Mouse (Mus musculus) CH12.LX (cell line): ENCODE data around the gene Foxn2. TPM values are rescaled to one million over a fixed set of nuclear protein-coding genes. Genes with fewer than 3 reads are reported as not detected.

ENCODE experiments used
- DNase-seq: peaks from one replicate; pipeline ENCODE4 v3.0.0-alpha.2; 2013; ENCODE audit errors: extremely low read depth
- H3K27ac ChIP-seq: 2 replicates; pipeline ENCODE4 v1.5.1; 2012; ENCODE audit warnings: low read depth, mild to moderate bottlenecking, control low read depth, moderate library complexity; ENCODE audit not compliant: insufficient read depth
- H3K27me3 ChIP-seq: replicated peaks from 2 replicates; pipeline ENCODE3; 2012; ENCODE audit warnings: inconsistent platforms
- H3K36me3 ChIP-seq, 2 experiments: replicated peaks in 1 of 2; 2 replicates each; pipeline versions ENCODE3 to v1.6.1; 2012; ENCODE audit warnings: inconsistent platforms in 1 of 2, low read length in 1 of 2, mild to moderate bottlenecking in 1 of 2, mixed read lengths in 1 of 2, moderate library complexity in 1 of 2; ENCODE audit not compliant: control insufficient read depth in 1 of 2, insufficient read depth in 1 of 2
- H3K4me1 ChIP-seq, 2 experiments: 2 replicates each; pipeline ENCODE4 v1.6.1; 2012; ENCODE audit warnings: inconsistent platforms in 1 of 2, moderate library complexity in 1 of 2; ENCODE audit not compliant: insufficient read depth in 2 of 2, control insufficient read depth in 1 of 2
- H3K4me2 ChIP-seq: 2 replicates; pipeline ENCODE4 v1.6.1; 2012; ENCODE audit warnings: low read depth, mild to moderate bottlenecking, control low read depth; ENCODE audit not compliant: poor library complexity, insufficient read depth, severe bottlenecking
- H3K4me3 ChIP-seq, 3 experiments: fragments of 150-350 bp in 1 of 3; sonication (generic) in 1 of 3; replicated peaks in 1 of 3; 2 replicates each; pipeline versions ENCODE3 to v1.5.1; 2011 to 2012; ENCODE audit warnings: low read depth in 2 of 3, low read length in 2 of 3, mild to moderate bottlenecking in 2 of 3, moderate library complexity in 2 of 3, control low read depth in 1 of 3, improper control_type of control experiment in 1 of 3, inconsistent platforms in 1 of 3, mixed read lengths in 1 of 3; ENCODE audit not compliant: poor library complexity in 1 of 3
- H3K79me2 ChIP-seq: replicated peaks from 2 replicates; pipeline ENCODE4 v1.6.1; 2012; ENCODE audit warnings: mild to moderate bottlenecking, moderate library complexity; ENCODE audit not compliant: control insufficient read depth, poor library complexity, insufficient read depth, severe bottlenecking; ENCODE audit errors: extremely low read depth
- H3K9ac ChIP-seq: 2 replicates; pipeline ENCODE4 v1.6.1; 2012; ENCODE audit warnings: low read depth, mild to moderate bottlenecking, control low read depth, moderate library complexity; ENCODE audit not compliant: insufficient read depth
- H3K9me3 ChIP-seq: replicated peaks from 2 replicates; pipeline ENCODE3; 2012; ENCODE audit warnings: low read length, inconsistent platforms, mixed read lengths
- BHLHE40 ChIP-seq: IDR thresholded peaks from 2 replicates; pipeline ENCODE4 v1.6.1; 2011; ENCODE audit warnings: mild to moderate bottlenecking, low read depth, low read length, improper control_type of control experiment
- CHD1 ChIP-seq: IDR thresholded peaks from 2 replicates; pipeline ENCODE4 v1.6.1; 2012; ENCODE audit warnings: low read depth, low read length, improper control_type of control experiment, inconsistent platforms
- CHD2 ChIP-seq: IDR thresholded peaks from 2 replicates; pipeline ENCODE4 v1.6.1; 2011; ENCODE audit warnings: low read length, improper control_type of control experiment
- CTCF ChIP-seq, 2 experiments: IDR thresholded peaks in 1 of 2; conservative IDR thresholded peaks in 1 of 2; 2 replicates each; pipeline ENCODE4 v1.5.1; 2011 to 2012; ENCODE audit warnings: low read depth in 2 of 2, low read length in 2 of 2, improper control_type of control experiment in 1 of 2, inconsistent platforms in 1 of 2, mild to moderate bottlenecking in 1 of 2, moderate library complexity in 1 of 2
- E2F4 ChIP-seq: IDR thresholded peaks from 2 replicates; pipeline ENCODE4 v1.6.1; 2011; ENCODE audit warnings: low read depth, low read length, improper control_type of control experiment; ENCODE audit not compliant: insufficient replicate concordance
- ELF1 ChIP-seq: IDR thresholded peaks from 2 replicates; pipeline ENCODE4 v1.6.1; 2014; ENCODE audit warnings: low read depth, mild to moderate bottlenecking, inconsistent platforms, low read length, improper control_type of control experiment
- EP300 ChIP-seq: IDR thresholded peaks from 2 replicates; pipeline ENCODE4 v1.6.1; 2011; ENCODE audit warnings: low read length, improper control_type of control experiment
- ETS1 ChIP-seq: conservative IDR thresholded peaks from 2 replicates; pipeline ENCODE4 v1.6.1; 2012; ENCODE audit warnings: low read depth, mild to moderate bottlenecking, inconsistent platforms, low read length, improper control_type of control experiment, moderate library complexity
- GABPA ChIP-seq: IDR thresholded peaks from 2 replicates; pipeline ENCODE4 v1.6.1; 2012; ENCODE audit warnings: low read depth, low read length, improper control_type of control experiment, inconsistent platforms; ENCODE audit not compliant: insufficient replicate concordance
- HCFC1 ChIP-seq: IDR thresholded peaks from 2 replicates; pipeline ENCODE4 v1.6.1; 2012; ENCODE audit warnings: low read depth, mild to moderate bottlenecking, inconsistent platforms, low read length, improper control_type of control experiment
- IRF4 ChIP-seq: IDR thresholded peaks from 2 replicates; pipeline ENCODE4 v1.6.1; 2014; ENCODE audit warnings: low read depth, mild to moderate bottlenecking, inconsistent platforms, low read length, improper control_type of control experiment
- JUN ChIP-seq: IDR thresholded peaks from 2 replicates; pipeline ENCODE4 v1.6.1; 2011; ENCODE audit warnings: low read depth, mild to moderate bottlenecking, low read length, improper control_type of control experiment, moderate library complexity; ENCODE audit not compliant: insufficient read depth
- JUND ChIP-seq: conservative IDR thresholded peaks from 2 replicates; pipeline ENCODE4 v1.6.1; 2011; ENCODE audit warnings: low read depth, low read length, improper control_type of control experiment
- KAT2A ChIP-seq: IDR thresholded peaks from 2 replicates; pipeline ENCODE4 v1.6.1; 2012; ENCODE audit warnings: low read length, improper control_type of control experiment, inconsistent platforms; ENCODE audit not compliant: insufficient replicate concordance
- MAFK ChIP-seq: IDR thresholded peaks from 2 replicates; pipeline ENCODE4 v1.6.1; 2011; ENCODE audit warnings: low read length, improper control_type of control experiment; ENCODE audit not compliant: insufficient replicate concordance
- MAX ChIP-seq: IDR thresholded peaks from 2 replicates; pipeline ENCODE4 v1.6.1; 2011; ENCODE audit warnings: low read length, improper control_type of control experiment
- MAZ ChIP-seq: IDR thresholded peaks from 2 replicates; pipeline ENCODE4 v1.6.1; 2012; ENCODE audit warnings: low read depth, mild to moderate bottlenecking, inconsistent platforms, low read length, improper control_type of control experiment, moderate library complexity
- MEF2A ChIP-seq: IDR thresholded peaks from 2 replicates; pipeline ENCODE4 v1.6.1; 2014; ENCODE audit warnings: low read depth, mild to moderate bottlenecking, inconsistent platforms, low read length, improper control_type of control experiment, borderline replicate concordance
- MXI1 ChIP-seq: IDR thresholded peaks from 2 replicates; pipeline ENCODE4 v1.6.1; 2011; ENCODE audit warnings: mild to moderate bottlenecking, low read depth, low read length, improper control_type of control experiment
- MYC ChIP-seq: IDR thresholded peaks from 2 replicates; pipeline ENCODE4 v1.6.1; 2011; ENCODE audit warnings: low read depth, mild to moderate bottlenecking, improper control_type of control experiment, low read length
- NELFE ChIP-seq: IDR thresholded peaks from 2 replicates; pipeline ENCODE4 v1.6.1; 2011; ENCODE audit warnings: low read depth, low read length, improper control_type of control experiment
- NRF1 ChIP-seq: IDR thresholded peaks from 2 replicates; pipeline ENCODE4 v1.6.1; 2014; ENCODE audit warnings: low read depth, mild to moderate bottlenecking, inconsistent platforms, low read length, improper control_type of control experiment, moderate library complexity
- PAX5 ChIP-seq: IDR thresholded peaks from 2 replicates; pipeline ENCODE4 v1.6.1; 2012; ENCODE audit warnings: low read length, inconsistent platforms, mixed read lengths
- POLR2A ChIP-seq: IDR thresholded peaks from 2 replicates; pipeline ENCODE4 v1.6.1; 2011; ENCODE audit warnings: low read depth, mild to moderate bottlenecking, improper control_type of control experiment, low read length
- POLR2AphosphoS2 ChIP-seq: IDR thresholded peaks from 2 replicates; pipeline ENCODE4 v1.6.1; 2011; ENCODE audit warnings: low read depth, low read length, improper control_type of control experiment
- RAD21 ChIP-seq: IDR thresholded peaks from 2 replicates; pipeline ENCODE4 v1.6.1; 2011; ENCODE audit warnings: low read depth, mild to moderate bottlenecking, low read length, improper control_type of control experiment, moderate library complexity
- RCOR1 ChIP-seq: conservative IDR thresholded peaks from 2 replicates; pipeline ENCODE4 v1.6.1; 2012; ENCODE audit warnings: low read depth, mild to moderate bottlenecking, inconsistent platforms, low read length, improper control_type of control experiment
- SIN3A ChIP-seq: IDR thresholded peaks from 2 replicates; pipeline ENCODE4 v1.6.1; 2012; ENCODE audit warnings: low read length, improper control_type of control experiment, inconsistent platforms
- SMC3 ChIP-seq: IDR thresholded peaks from 2 replicates; pipeline ENCODE4 v1.6.1; 2011; ENCODE audit warnings: low read depth, low read length, improper control_type of control experiment
- TBP ChIP-seq: conservative IDR thresholded peaks from 2 replicates; pipeline ENCODE4 v1.6.1; 2011; ENCODE audit warnings: low read depth, low read length, improper control_type of control experiment
- TCF12 ChIP-seq: IDR thresholded peaks from 2 replicates; pipeline ENCODE4 v1.6.1; 2014; ENCODE audit warnings: low read depth, mild to moderate bottlenecking, inconsistent platforms, low read length, improper control_type of control experiment
- UBTF ChIP-seq: IDR thresholded peaks from 2 replicates; pipeline ENCODE4 v1.6.1; 2012; ENCODE audit warnings: low read depth, mild to moderate bottlenecking, inconsistent platforms, low read length, improper control_type of control experiment, moderate library complexity
- USF1 ChIP-seq: IDR thresholded peaks from 2 replicates; pipeline ENCODE4 v1.6.1; 2014; ENCODE audit warnings: low read depth, mild to moderate bottlenecking, inconsistent platforms, low read length, improper control_type of control experiment
- USF2 ChIP-seq: conservative IDR thresholded peaks from 2 replicates; pipeline ENCODE4 v1.6.1; 2011; ENCODE audit warnings: low read depth, low read length, improper control_type of control experiment
- ZC3H11A ChIP-seq: IDR thresholded peaks from 2 replicates; pipeline ENCODE4 v1.6.1; 2012; ENCODE audit warnings: low read depth, mild to moderate bottlenecking, inconsistent platforms, low read length, improper control_type of control experiment
- ZKSCAN1 ChIP-seq: IDR thresholded peaks from 2 replicates; pipeline ENCODE4 v1.6.1; 2012; ENCODE audit warnings: low read depth, inconsistent platforms, low read length, improper control_type of control experiment, borderline replicate concordance
- ZMIZ1 ChIP-seq: IDR thresholded peaks from 2 replicates; pipeline ENCODE4 v1.6.1; 2012; ENCODE audit warnings: low read depth, mild to moderate bottlenecking, inconsistent platforms, low read length, improper control_type of control experiment
- ZNF384 ChIP-seq: IDR thresholded peaks from 2 replicates; pipeline ENCODE4 v1.6.1; 2012; ENCODE audit warnings: low read depth, low read length, improper control_type of control experiment, inconsistent platforms
- dilution Hi-C: fragments of 300-500 bp; cut with MboI; formaldehyde crosslinking; loops from 2 replicates; pipeline ENCODE4 v1.14.3; 2020; ENCODE audit warnings: low sequenced_read_pairs; ENCODE audit not compliant: extremely low pct_unique_long_range_greater_than_20kb, extremely low pct_ligation_motif_present
- in situ Hi-C: fragments of 300-500 bp; cut with MboI; formaldehyde crosslinking; loops from 3 replicates; pipeline ENCODE4 v1.14.3; 2019; ENCODE audit warnings: low sequenced_read_pairs, low pct_ligation_motif_present, low pct_unique_long_range_greater_than_20kb, mixed read lengths
- polyA plus RNA-seq: library from polyadenylated mRNA; unstranded; fragments of >175 nt; gene quantifications from 2 replicates; pipeline ENCODE4 v1.2.1, GENCODE M21; 2012; ENCODE audit warnings: low read depth; ENCODE audit not compliant: insufficient read length
- total RNA-seq, 2 experiments: library from RNA; depleted of rRNA; stranded (reverse); fragments of 300-350 nt in 1 of 2; fragments of >200 nt in 1 of 2; gene quantifications; 2 replicates each; pipeline ENCODE4 v1.2.3; 2012 to 2014

Foxn2 gene
- total and polyA plus RNA-seq, 3 experiments, result 13.2 to 24.6 (median 16.0) TPM

DNA sequence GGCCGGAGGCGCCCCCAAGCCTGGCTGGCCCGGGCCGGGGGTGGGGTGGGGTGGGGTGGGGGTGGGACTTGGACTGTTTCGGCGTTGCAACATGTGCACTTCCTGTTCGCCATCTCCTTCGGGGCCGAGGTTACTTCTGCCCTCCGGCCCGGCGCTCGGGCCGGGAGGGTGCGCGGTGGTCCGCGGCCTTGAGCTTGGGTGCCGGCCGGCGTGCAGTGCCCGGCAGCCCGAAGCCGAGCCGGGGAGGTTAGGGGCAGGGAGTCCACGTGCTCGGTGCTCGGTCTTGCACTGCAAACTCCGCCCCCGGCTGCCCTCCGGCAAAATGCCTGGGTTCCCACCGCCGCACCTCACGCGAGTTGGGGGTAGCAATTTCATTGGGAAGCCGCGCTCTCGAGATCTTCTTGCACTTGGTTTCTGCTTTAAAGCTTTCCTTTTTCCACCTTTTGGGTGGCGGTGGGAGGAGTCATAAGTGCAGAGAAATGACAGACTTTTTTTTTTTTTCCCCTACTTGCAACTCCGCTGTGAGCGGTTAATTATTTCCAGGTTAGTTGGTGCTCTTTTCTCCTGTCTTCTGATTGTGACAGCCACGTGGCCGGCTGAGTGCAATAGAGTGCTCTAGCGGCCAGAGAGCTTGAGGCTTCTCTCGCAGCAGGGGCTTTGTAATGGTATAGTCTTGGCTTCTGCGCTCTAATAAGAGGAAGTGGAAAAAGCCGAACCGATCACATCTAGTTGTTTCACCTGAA lies 1.1 kb downstream of the Foxn2 start:
- dilution Hi-C loops, result no loop called here
- in situ Hi-C loops, result no loop called here
- Histone ChIP-seq H3K27ac (peak overlapping the region; percentile 93), H3K4me2 (peak overlapping the region; percentile 69), H3K4me1 (peaks cover 0 to 22% of the 10 kb centered on the region in 2 experiments; a peak in 2 of 4 replicates), H3K9ac (peak overlapping the region; percentile 96), H3K79me2 (peaks cover 39% of the 10 kb centered on the region), H3K27me3 (peaks cover 2% of the 10 kb centered on the region), H3K4me3 (peak overlapping the region; percentile 66 to 89 (median 89)), H3K9me3 (peaks cover 2% of the 10 kb centered on the region), H3K36me3 (no peaks in the 10 kb centered on the region)
- DNase-seq, result peak; percentile 92
- peak; percentile 54 for TF ChIP-seq NELFE
- 0 out of 2 replicates have a peak, but pooled peaks have one; percentile 48 for TF ChIP-seq KAT2A
- TF ChIP-seq CTCF (conservative IDR thresholded peaks at IDR 0.05 in 1 of 2, IDR thresholded peaks at IDR 0.05 in 1 of 2; ENCODE audit: low read depth in 2 of 2, low read length in 2 of 2), result peak in 1 of 2 experiments; percentile 27; a peak in 1 of 4 replicates
- TF ChIP-seq MEF2A, result no peak
- no peak; the same call in none of the 2 replicates for TF ChIP-seq HCFC1
- TF ChIP-seq MAZ, result 0 out of 2 replicates have a peak, but pooled peaks have one; percentile 56
- TF ChIP-seq TCF12, result 0 out of 2 replicates have a peak, but pooled peaks have one; percentile 35
- TF ChIP-seq USF1, result peak; percentile 57
- no peak; the same call in 1 of the 2 replicates for TF ChIP-seq SMC3
- no peak for TF ChIP-seq GABPA
- TF ChIP-seq EP300, result peak; percentile 69
- peak; percentile 63; the same call in 1 of the 2 replicates for TF ChIP-seq RCOR1
- TF ChIP-seq POLR2AphosphoS2, result peak; percentile 52; the same call in 1 of the 2 replicates
- peak; percentile 92 for TF ChIP-seq ZNF384
- peak; percentile 99 for TF ChIP-seq MYC
- TF ChIP-seq RAD21, result no peak; the same call in 1 of the 2 replicates
- TF ChIP-seq USF2, result no peak
- TF ChIP-seq NRF1, result no peak
- 0 out of 2 replicates have a peak, but pooled peaks have one; percentile 37 for TF ChIP-seq CHD2
- peak; percentile 65 for TF ChIP-seq ETS1
- TF ChIP-seq SIN3A, result peak; percentile 99
- TF ChIP-seq CHD1, result peak; percentile 68
- TF ChIP-seq MXI1, result peak; percentile 100
- no peak for TF ChIP-seq PAX5
- 0 out of 2 replicates have a peak, but pooled peaks have one; percentile 75 for TF ChIP-seq ZMIZ1
- no peak for TF ChIP-seq ZKSCAN1
- no peak for TF ChIP-seq ZC3H11A
- no peak for TF ChIP-seq JUND
- no peak for TF ChIP-seq MAFK
- TF ChIP-seq IRF4, result peak; percentile 76
- no peak for TF ChIP-seq TBP
- peak; percentile 60; the same call in 1 of the 2 replicates for TF ChIP-seq POLR2A
- peak; percentile 49; the same call in 1 of the 2 replicates for TF ChIP-seq ELF1
- TF ChIP-seq MAX, result peak; percentile 98
- no peak for TF ChIP-seq JUN
- no peak for TF ChIP-seq E2F4
- peak; percentile 88 for TF ChIP-seq BHLHE40
- peak; percentile 88; the same call in 1 of the 2 replicates for TF ChIP-seq UBTF
